8 mouse cellular contexts compared by ENCODE assay signal in genomic region chr8:11727273-11727650, GRCm38 (mm10). TPM values are rescaled to one million over a fixed set of nuclear protein-coding genes. Genes with fewer than 3 reads are reported as not detected.
A peak's percentile ranks its signal among the peaks of the same experiment; 100 is the strongest.
DNase-seq lines count a peak whose midpoint lies in the region; ATAC-seq and TF ChIP-seq lines count a peak whose summit lies in the region.

No protein-coding gene starts in this region.

- no peaks in the 10 kb centered on the region for H3K36me3 ChIP-seq in testis, adult 2 months (ENCODE audit: control insufficient read depth, insufficient read depth, low read length)
- H3K36me3 ChIP-seq in liver, embryonic 12.5 days = no peaks in the 10 kb centered on the region

- H3K27me3 ChIP-seq in testis, adult 2 months (ENCODE audit: control insufficient read depth, insufficient read depth, low read length) = no peaks in the 10 kb centered on the region
- H3K27me3 ChIP-seq in liver, embryonic 12.5 days (replicated peaks) = peaks cover 89% of the 10 kb centered on the region

- TF ChIP-seq POLR2A in testis, adult 2 months (IDR thresholded peaks at IDR 0.05; ENCODE audit: control insufficient read depth, low read depth, low read length) = no peak

- no peak for DNase-seq in cerebellum, postnatal 36 days
- no peak for DNase-seq in testis, postnatal 14 days (ENCODE audit: low spot score)
- DNase-seq in testis, postnatal 10 days (ENCODE audit: low spot score) = peak; percentile 50
- DNase-seq in ovary, postnatal 10 days (ENCODE audit: low spot score) = no peak

- no peaks in the 10 kb centered on the region for H3K9me3 ChIP-seq in liver, embryonic 12.5 days (replicated peaks)

- H3K27ac ChIP-seq in testis, adult 2 months (ENCODE audit: control insufficient read depth, insufficient read depth, low read depth, low read length) = no peak overlapping the region
- H3K27ac ChIP-seq in liver, embryonic 12.5 days = no peak overlapping the region

- peak overlapping the region; percentile 58 for H3K4me2 ChIP-seq in liver, embryonic 12.5 days

- peaks cover 13% of the 10 kb centered on the region for H3K4me1 ChIP-seq in testis, adult 2 months (ENCODE audit: control insufficient read depth, insufficient read depth, low read length)
- 0 out of 2 replicates have a peak, but pooled peaks cover 4% of the 10 kb centered on the region for H3K4me1 ChIP-seq in liver, embryonic 12.5 days

- ATAC-seq in cerebellum, adult (ENCODE audit: insufficient number of reproducible peaks, low FRiP score, low TSS enrichment) = peak; percentile 17; the same call in 1 of the 2 replicates
- ATAC-seq in liver, embryonic 12.5 days = no peak
- ATAC-seq in megakaryocyte-erythroid progenitor cell, adult 5-6 weeks (replicated peaks; ENCODE audit: low FRiP score, low TSS enrichment, poor library complexity, severe bottlenecking) = no peak

- 0 out of 2 replicates have a peak overlapping the region, but pooled peaks have one; percentile 33 for H3K9ac ChIP-seq in liver, embryonic 12.5 days

- 3% methylated on average over 22 of the region's 22 CpGs for WGBS in liver, embryonic 12.5 days (ENCODE audit: insufficient replicate concordance)

- TF ChIP-seq CTCF in testis, adult 2 months (IDR thresholded peaks at IDR 0.05; ENCODE audit: control insufficient read depth, insufficient read depth, insufficient replicate concordance, low read depth, low read length) = no peak

- H3K4me3 ChIP-seq in testis, adult 2 months (ENCODE audit: control insufficient read depth, low read depth, low read length) = peak overlapping the region; percentile 84
- H3K4me3 ChIP-seq in liver, embryonic 12.5 days = peak overlapping the region; percentile 53

RNA-seq across cellular contexts. Expression of gene Arhgef7, which starts 0.3 kb away (rescaled TPM):
- polyA plus RNA-seq in testis, adult 2 months (2012; rRNA removed) = 19.9 TPM in 2 replicates
- 19.1 and 19.5 TPM in 2 replicates for polyA plus RNA-seq in liver, embryonic 12.5 days (2016; fragmentation: Nextera tagmentation; extraction: Ambion mirVana)
- total RNA-seq in megakaryocyte-erythroid progenitor cell, adult 5-6 weeks (2014; fragmentation: Nextera tagmentation) = 27.2 and 28.2 TPM in 2 replicates
- 10.7 and 52.1 TPM in 2 replicates for total RNA-seq in megakaryocyte-erythroid progenitor cell, adult 5-6 weeks (2017)

RNA-seq across cellular contexts. Expression of gene 1700016D06Rik, which starts 26.4 kb away (rescaled TPM):
- polyA plus RNA-seq in testis, adult 2 months (2012; rRNA removed) = 38.4 and 47.0 TPM in 2 replicates
- not detected in 2 replicates for polyA plus RNA-seq in liver, embryonic 12.5 days (2016; fragmentation: Nextera tagmentation; extraction: Ambion mirVana)
- total RNA-seq in megakaryocyte-erythroid progenitor cell, adult 5-6 weeks (2014; fragmentation: Nextera tagmentation) = not detected in 2 replicates
- not detected in 2 replicates for total RNA-seq in megakaryocyte-erythroid progenitor cell, adult 5-6 weeks (2017)

Comparison
In these comparisons a context has a peak if more than half of its experiments do, and no peak if none do; other contexts are left out.
1. RNA of gene 1700016D06Rik, which starts 26.4 kb away (polyA plus RNA-seq): 38.4 to 47.0 TPM in testis, adult 2 months; not detected in liver, embryonic 12.5 days; every median in the first group is over 10 times any median in the second.